Mouse (Mus musculus): ENCODE data around the gene Rpl11. TPM values are rescaled to one million over a fixed set of nuclear protein-coding genes. Genes with fewer than 3 reads are reported as not detected.

Gene Rpl11
- polyA plus RNA-seq, 1 experiment, result 1,174 TPM

GRCm38 (mm10) chr4:136089748-136090583 is 36.7 kb upstream of the Rpl11 start:
- TF ChIP-seq POLR2A (IDR thresholded peaks at IDR 0.05; ENCODE audit: low read depth, low read length), result no peak
- no peak for TF ChIP-seq CTCF (IDR thresholded peaks at IDR 0.05; ENCODE audit: borderline replicate concordance, insufficient read depth, low read length)
- H3K27ac ChIP-seq (ENCODE audit: insufficient read depth, low read length), result no peak overlapping the region
- H3K4me1 ChIP-seq (ENCODE audit: control insufficient read depth, insufficient read depth, low read length), result peaks cover 2% of the 10 kb centered on the region; the same call in 1 of the 2 replicates
- no peak overlapping the region for H3K4me3 ChIP-seq (ENCODE audit: insufficient read depth, low read length)

- Histone ChIP-seq H3K27ac (ENCODE audit: insufficient read depth, low read length) (no peak overlapping the region), H3K4me3 (ENCODE audit: insufficient read depth, low read length) (no peak overlapping the region), H3K4me1 (ENCODE audit: control insufficient read depth, insufficient read depth, low read length) (peaks cover 2% of the 10 kb centered on the region; the same call in 1 of the 2 replicates)
- no peak for TF ChIP-seq POLR2A (IDR thresholded peaks at IDR 0.05; ENCODE audit: low read depth, low read length)
- no peak for TF ChIP-seq CTCF (IDR thresholded peaks at IDR 0.05; ENCODE audit: borderline replicate concordance, insufficient read depth, low read length)
Measured at GRCm38 (mm10) chr4:136088971-136089747, 35.9 kb upstream of the Rpl11 start.

- Histone ChIP-seq H3K4me3 (ENCODE audit: insufficient read depth, low read length) (no peak overlapping the region), H3K4me1 (ENCODE audit: control insufficient read depth, insufficient read depth, low read length) (peaks cover 2% of the 10 kb centered on the region), H3K27ac (ENCODE audit: insufficient read depth, low read length) (no peak overlapping the region)
- TF ChIP-seq CTCF (IDR thresholded peaks at IDR 0.05; ENCODE audit: borderline replicate concordance, insufficient read depth, low read length), result no peak
- TF ChIP-seq POLR2A (IDR thresholded peaks at IDR 0.05; ENCODE audit: low read depth, low read length), result no peak
Measured at GRCm38 (mm10) chr4:136088364-136088763, 35.1 kb upstream of the Rpl11 start.

GRCm38 (mm10) chr4:136087261-136087660 is 34.0 kb upstream of the Rpl11 start:
- H3K4me3 ChIP-seq (ENCODE audit: insufficient read depth, low read length), result no peak overlapping the region

GRCm38 (mm10) chr4:136084840-136085239 is 31.6 kb upstream of the Rpl11 start:
- Histone ChIP-seq H3K4me1 (ENCODE audit: control insufficient read depth, insufficient read depth, low read length) (no peaks in the 10 kb centered on the region; the same call in 1 of the 2 replicates), H3K4me3 (ENCODE audit: insufficient read depth, low read length) (no peak overlapping the region), H3K27ac (ENCODE audit: insufficient read depth, low read length) (no peak overlapping the region)
- TF ChIP-seq POLR2A (IDR thresholded peaks at IDR 0.05; ENCODE audit: low read depth, low read length) (no peak), CTCF (IDR thresholded peaks at IDR 0.05; ENCODE audit: borderline replicate concordance, insufficient read depth, low read length) (no peak)

More at GRCm38 (mm10) chr4:136087261-136087660, 34.0 kb upstream of the Rpl11 start:
- no peak overlapping the region for H3K27ac ChIP-seq (ENCODE audit: insufficient read depth, low read length)
- TF ChIP-seq CTCF (IDR thresholded peaks at IDR 0.05; ENCODE audit: borderline replicate concordance, insufficient read depth, low read length) (no peak), POLR2A (IDR thresholded peaks at IDR 0.05; ENCODE audit: low read depth, low read length) (no peak)
- peaks cover 2% of the 10 kb centered on the region for H3K4me1 ChIP-seq (ENCODE audit: control insufficient read depth, insufficient read depth, low read length)

GRCm38 (mm10) chr4:136083269-136084105 is 30.3 kb upstream of the Rpl11 start:
- no peak for TF ChIP-seq POLR2A (IDR thresholded peaks at IDR 0.05; ENCODE audit: low read depth, low read length)
- no peak for TF ChIP-seq CTCF (IDR thresholded peaks at IDR 0.05; ENCODE audit: borderline replicate concordance, insufficient read depth, low read length)
- Histone ChIP-seq H3K4me3 (ENCODE audit: insufficient read depth, low read length) (no peak overlapping the region), H3K27ac (ENCODE audit: insufficient read depth, low read length) (no peak overlapping the region), H3K4me1 (ENCODE audit: control insufficient read depth, insufficient read depth, low read length) (no peaks in the 10 kb centered on the region; the same call in 1 of the 2 replicates)

GRCm38 (mm10) chr4:136081729-136082128 is 28.5 kb upstream of the Rpl11 start:
- Histone ChIP-seq H3K4me3 (ENCODE audit: insufficient read depth, low read length) (no peak overlapping the region), H3K4me1 (ENCODE audit: control insufficient read depth, insufficient read depth, low read length) (peaks cover 4% of the 10 kb centered on the region; the same call in 1 of the 2 replicates), H3K27ac (ENCODE audit: insufficient read depth, low read length) (no peak overlapping the region)
- TF ChIP-seq POLR2A (IDR thresholded peaks at IDR 0.05; ENCODE audit: low read depth, low read length) (no peak), CTCF (IDR thresholded peaks at IDR 0.05; ENCODE audit: borderline replicate concordance, insufficient read depth, low read length) (no peak)

GRCm38 (mm10) chr4:136078649-136079048 is 25.4 kb upstream of the Rpl11 start:
- no peak overlapping the region for H3K27ac ChIP-seq (ENCODE audit: insufficient read depth, low read length)
- H3K4me3 ChIP-seq (ENCODE audit: insufficient read depth, low read length), result no peak overlapping the region
- peaks cover 4% of the 10 kb centered on the region; the same call in 1 of the 2 replicates for H3K4me1 ChIP-seq (ENCODE audit: control insufficient read depth, insufficient read depth, low read length)
- TF ChIP-seq POLR2A (IDR thresholded peaks at IDR 0.05; ENCODE audit: low read depth, low read length), result no peak
- TF ChIP-seq CTCF (IDR thresholded peaks at IDR 0.05; ENCODE audit: borderline replicate concordance, insufficient read depth, low read length), result no peak

All from embryonic fibroblast, embryonic 13.5 days (primary cell).